Mouse (Mus musculus): ENCODE measurements around the gene C1galt1c1.

Gene C1galt1c1

DNA sequence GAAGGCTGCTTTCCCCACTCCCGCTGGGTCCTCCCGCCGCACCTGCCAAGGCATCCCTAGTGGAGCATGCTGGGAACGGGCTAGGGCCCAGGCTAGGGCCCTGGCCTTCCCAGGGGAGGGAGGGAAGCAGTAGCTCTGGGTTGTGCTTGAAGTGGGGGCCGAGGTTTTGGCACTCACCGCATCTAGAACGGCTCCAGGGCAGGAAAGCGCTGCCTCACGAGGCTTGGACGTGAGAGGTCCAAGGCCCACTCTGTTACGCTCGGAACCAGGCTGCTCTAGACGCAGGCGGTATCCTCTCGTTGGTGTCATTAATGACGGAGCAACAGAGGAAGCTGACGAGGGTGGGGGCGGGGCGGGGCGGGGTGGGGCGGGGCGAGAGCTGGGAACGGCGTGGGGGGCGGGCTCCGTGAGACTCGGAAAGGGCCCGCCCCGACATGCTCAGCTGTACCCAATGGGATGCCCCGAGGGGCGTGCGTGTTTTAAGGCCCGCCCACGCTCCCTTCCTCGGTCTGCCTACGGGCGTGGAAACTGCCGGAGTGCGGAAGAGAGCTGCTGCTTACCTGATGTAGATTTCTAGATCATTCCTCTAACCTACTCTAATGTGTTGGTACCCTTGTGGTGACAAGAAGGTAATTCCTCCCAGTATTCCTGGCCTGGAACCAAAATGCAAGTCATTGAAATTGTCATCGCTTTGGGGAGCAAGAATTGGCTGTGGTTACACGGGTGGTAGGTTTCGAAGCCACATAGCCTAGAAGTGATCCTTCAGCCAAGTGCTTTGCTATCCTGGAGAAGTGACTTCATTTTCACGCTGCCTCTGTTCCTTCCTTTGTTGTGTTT is at the start of gene C1galt1c1:
TSS of gene C1galt1c1 (minus strand) at position 287 of the 837 bp plus-strand sequence.
- peak; percentile 77 for DNase-seq (ENCODE audit: extremely low spot score, low spot score)

DNA sequence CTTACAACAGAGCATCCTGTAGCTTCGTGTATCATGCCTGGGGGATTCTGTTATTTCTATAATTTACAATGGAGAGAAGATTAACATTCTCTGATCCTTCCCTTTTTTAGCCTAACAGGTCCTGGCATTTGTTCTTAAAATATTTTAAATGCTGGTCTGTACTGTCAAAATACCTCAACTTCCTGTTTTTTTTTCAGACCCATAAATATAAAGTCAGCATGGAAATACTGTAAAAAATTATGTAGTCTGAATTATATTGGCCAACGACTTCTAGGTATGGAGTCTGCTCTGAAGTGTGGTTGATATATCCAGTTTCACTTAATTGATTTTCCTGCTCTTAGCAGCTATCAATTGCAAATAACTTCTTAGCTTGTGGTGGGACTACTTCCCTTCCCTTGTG is 47.1 kb upstream of the C1galt1c1 start:
- no peak for DNase-seq (ENCODE audit: extremely low spot score, low spot score)

DNA sequence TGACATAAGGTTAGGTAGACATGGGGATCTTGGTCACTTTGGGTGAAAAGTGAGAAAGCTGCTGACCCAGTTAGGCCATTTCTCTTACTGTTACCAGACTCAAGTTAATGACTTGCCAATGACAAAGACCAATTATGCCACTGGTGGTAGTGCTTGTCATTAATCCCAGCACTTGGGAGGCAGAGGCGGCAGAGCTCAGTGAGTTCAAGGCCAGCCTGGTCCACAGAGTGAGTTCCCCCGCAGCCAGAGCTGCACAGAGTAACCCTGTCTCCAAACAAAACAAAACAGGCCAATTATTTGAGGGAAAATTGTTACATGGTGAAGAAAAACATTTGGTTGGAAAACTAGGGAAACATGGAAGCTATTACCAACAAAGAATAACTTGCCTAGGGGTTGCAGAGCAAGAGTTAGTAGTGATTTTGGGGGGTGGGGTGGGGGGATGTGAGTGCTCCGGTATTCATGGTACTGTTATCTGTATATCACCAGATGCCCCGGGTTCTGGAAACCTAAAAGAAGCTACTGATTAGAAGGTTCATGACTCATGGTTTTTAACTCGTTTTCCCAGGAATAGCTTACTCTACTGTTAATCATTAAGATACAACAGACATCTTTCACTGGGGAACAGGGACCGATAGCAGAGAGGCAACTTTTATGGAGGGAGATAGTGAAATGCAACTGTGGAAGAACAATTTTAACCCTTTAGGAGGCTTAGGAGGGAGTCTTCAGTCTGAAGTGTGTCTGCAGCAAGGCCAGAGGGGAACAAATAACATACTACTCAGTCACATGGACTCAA is 34.4 kb upstream of the C1galt1c1 start:
- DNase-seq (ENCODE audit: extremely low spot score, low spot score), result no peak

DNA sequence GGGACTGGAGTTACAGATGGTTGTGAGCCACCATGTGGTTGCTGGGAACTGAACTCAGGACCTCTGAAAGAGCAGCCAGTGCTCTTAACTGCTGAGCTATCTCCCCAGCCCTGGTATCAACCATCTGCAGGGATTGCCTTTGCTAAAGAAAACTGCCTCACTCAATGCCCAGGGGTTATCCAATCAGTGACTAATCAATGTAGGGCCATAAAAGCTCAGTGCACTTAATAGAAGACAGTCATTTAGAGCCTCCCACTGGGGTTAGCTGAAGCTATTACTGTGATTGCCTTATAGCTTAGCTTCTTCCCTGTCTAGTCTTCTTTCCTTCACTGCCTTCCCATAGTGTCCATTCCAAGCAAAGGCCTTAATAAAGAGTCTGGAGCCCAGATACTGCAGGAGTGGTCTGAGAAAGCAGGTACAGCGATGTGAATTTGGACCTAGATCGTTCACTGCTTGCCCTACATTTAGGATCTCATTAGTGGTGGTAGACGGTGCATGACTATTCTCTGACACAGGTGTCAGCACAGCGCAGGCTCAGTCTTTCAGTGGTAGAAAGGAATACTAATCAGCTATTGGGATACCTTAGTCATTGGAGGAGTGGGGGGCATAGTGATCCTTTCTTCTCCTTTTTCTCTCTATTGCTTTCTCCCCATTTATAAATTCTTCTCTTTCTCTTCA is 21.5 kb upstream of the C1galt1c1 start:
- DNase-seq (ENCODE audit: extremely low spot score, low spot score), result no peak

DNA sequence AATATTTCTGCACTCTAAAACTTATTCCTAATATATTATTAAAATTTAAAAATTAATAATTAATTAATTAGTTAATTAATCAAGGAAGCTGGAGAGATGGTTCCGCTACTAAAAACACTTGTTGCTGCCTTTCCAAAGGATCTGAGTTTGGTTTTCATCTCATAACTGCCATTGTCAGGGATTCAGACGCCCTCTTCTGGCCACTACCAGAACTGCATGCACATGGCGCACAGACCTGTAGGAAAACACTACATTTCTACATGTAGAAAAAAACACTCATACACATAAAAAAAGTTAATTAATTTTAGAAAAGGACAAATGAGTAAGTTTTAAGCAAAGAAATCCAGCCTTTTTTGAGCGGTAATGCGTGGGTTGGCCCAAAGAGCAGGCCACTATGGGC is 19.8 kb upstream of the C1galt1c1 start:
- no peak for DNase-seq (ENCODE audit: extremely low spot score, low spot score)

DNA sequence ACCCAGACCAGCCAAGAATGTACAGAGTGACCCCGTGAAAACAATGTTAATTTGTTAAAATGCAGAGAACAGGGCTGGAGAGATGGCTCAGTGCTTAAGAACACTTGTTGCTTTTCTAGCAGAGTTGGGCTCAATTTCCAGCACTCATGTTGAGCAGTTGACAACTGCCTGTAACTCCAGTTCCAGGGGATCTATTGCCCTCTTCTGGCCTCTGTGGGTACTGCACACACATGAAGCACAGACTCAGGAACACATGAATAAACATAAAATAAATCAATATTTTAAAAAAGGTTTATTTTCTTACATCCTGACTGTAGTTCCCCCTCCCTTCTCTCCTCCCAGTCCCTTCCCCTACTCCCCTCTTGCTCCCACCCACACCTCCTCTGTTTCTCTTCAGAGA is 18.3 kb upstream of the C1galt1c1 start:
- DNase-seq (ENCODE audit: extremely low spot score, low spot score), result no peak

DNA sequence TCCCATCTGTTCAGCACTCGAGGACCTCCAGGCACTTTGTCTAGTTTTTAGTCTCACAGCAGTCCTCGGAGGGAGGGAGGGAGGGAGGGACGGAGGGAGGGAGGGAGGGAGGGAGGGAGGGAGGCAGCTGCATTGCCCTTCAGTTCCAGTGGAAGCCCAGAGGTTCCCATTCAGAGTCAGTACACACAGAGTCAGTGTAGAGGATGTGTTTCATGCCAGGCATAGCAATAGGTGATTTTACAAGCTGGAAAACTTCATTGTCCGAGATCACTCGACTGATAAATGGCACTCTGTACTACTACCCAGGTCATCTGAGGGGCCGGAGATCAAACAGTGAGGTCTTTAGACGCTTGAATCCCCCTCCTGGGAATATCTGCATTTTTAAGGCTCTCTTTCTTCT is 16.3 kb upstream of the C1galt1c1 start:
- no peak for DNase-seq (ENCODE audit: extremely low spot score, low spot score)

DNA sequence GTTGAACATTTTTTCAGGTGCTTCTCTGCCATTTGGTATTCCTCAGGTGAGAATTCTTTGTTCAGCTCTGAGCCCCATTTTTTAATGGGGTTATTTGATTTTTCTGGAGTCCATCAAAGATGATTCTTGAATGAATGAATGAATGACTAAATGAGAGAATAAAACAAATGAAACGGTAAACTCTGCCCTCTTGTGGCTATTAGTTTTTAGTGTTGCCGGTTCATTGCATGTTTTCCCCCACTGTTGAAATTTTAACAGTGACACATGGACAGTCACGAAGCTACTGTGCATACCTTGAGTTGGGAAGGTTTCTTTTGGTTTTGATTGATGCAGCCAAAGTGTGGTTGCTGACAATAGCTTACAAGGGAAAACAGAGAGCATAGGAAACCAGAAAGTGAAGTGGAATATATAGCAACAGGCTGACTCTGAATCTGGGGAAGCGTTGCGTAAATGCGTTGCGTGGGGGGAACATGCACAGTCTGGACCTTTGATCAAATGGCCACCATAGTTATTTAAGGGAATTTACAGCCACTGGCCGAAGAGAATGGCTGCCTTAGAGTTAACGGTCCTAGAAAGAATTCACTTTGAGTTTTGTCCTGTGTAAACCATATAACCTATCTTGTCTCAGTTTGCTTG is 15.6 kb upstream of the C1galt1c1 start:
- no peak for DNase-seq (ENCODE audit: extremely low spot score, low spot score)

DNA sequence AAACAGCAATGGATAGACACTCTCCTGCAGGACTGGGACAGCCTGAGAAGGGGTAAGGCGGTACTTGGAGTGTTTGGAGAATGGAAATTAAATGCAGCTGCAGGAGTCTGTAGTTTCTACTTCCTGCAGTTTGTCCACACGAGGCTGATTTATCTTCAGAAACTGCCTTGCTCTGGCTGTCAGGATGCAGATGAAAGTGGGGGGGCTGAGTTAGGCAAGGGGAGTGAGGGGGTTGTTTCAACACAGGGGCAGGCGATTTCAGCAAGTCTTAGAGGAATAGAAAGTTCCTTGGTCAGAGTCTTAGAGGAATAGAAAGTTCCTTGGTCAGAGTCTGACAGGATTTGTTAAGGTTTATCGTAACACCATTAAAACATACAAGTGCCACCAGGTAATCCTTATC is 7.3 kb upstream of the C1galt1c1 start:
- DNase-seq (ENCODE audit: extremely low spot score, low spot score), result no peak

DNA sequence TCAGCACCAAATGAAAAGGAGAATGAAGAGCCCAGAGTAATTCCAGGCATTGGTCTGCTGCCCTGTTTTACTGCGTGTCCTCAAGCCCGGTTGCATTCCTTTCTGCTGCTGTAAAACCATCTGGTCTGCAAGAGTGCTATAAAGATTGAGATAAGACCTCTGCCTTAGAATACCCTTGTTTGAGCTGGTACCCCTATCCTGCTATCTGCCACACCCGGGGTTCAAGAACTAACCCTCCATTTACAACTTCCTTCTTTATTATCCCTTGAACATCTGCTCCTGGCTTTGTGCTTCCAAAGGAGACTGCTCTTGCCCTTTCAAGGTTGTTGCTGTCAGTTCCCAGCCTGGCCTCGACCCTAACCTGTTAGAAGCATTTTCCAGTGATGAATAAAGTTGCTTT is 6.5 kb upstream of the C1galt1c1 start:
- DNase-seq (ENCODE audit: extremely low spot score, low spot score), result no peak

DNA sequence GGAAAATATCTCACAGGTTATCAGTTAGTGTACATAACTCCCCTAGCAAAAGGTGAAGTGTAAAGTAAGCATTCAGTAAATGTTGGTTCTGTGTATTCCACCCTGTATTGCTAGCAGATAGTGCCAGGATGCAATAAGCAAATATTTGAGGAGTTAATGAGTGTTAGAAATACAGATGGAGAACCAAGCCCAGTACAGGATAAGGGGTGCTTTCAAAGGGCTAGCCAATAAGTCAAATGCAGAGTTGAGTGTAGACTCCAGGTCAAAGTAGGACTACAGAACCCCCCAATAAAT is 698 bp upstream of the C1galt1c1 start:
- no peak for DNase-seq (ENCODE audit: extremely low spot score, low spot score)

DNA sequence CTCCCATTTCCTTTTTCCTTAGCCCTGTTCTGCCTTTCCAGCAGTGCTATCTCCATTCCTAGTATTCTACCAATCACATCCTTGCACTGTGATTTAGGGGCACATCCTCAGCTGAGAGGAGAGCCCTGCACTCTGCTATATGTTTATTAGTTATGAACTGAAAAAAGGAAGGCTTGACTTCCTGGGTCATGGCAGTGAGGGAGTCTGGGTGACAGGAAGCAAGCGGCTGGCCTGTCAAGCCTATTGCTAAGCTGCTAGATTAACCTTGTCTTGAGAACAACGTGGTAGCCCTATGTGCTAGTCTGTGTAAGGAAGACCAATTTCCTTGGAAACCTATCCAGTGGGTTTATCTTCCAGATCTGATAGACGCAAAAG is 33.9 kb downstream of the C1galt1c1 start:
- no peak for DNase-seq (ENCODE audit: extremely low spot score, low spot score)

DNA sequence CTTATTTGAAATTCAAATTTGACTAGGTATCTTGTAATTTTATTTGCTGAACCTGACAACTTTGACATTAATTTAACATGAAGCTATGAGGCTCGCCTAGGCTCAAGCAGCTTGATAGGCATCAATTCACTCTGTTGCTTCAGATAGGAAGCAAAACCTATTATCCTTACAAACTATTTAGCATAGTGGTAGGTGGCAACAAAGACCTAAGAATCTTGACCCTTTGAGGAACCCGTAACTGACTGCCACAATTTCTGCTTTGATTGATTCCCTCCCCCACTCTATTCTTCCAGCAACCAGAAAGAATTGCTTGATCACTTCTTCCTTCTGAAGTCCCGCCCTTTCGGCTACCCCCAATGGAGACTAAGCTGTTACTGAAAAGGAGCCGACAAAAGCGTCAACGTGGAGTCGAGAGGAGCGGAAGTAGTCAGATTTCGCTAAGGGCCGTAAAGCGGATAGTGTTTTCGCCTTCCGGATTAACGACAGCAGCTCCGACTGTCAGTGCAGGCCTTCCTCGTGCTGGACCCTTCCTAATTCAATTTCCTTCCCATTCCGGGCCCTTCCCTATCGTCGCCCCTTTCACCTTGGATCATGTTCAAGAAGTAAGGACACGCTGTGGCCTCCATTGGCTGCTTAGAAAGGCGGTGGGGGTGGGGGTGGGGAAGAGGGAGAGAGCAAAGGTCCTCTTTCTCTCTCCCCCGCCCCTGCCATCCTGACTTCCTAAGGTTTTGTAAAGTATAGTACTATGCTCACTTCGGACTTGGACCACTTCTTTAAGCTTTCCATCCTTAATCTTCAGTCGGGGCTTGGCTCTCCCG is 34.5 kb downstream of the C1galt1c1 start, which contains the start of gene Mcts1:
TSS of gene Mcts1 (plus strand) at position 402 of the 818 bp plus-strand sequence.
- peak; percentile 63 for DNase-seq (ENCODE audit: extremely low spot score, low spot score)

DNA sequence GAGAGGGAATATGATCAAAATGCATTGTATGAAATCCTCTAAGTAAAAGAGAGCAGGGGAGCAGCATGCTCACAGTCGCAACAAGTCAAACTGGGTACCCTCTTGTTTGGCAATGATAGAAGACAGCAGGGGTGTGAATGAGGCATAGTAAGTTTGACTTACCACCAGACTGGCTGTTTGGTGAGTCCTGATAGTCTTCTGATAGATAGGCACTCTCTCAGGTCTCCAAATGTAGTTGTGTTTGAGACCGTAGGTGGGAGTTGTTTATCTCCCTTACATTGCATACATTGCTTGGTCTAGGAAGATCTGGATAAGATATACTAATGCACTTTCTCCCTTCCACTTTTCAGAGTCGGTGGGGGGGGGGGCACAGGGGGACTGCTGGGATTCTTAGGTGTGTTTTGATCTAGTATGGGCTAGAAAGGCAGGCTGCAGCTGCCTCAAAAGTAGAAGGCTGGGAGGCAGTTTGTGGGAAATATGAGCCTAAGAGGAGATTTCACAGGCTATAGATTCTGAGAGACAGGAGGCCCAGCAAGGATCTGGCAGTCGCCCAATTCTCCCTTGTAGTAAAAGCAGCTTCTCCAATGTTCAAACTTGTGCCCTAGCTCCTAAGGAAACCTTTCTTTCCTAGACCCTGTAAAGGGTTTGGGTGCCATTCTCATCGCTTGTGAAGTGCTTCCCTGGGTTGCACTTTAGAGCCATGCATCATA is 41.6 kb downstream of the C1galt1c1 start:
- DNase-seq (ENCODE audit: extremely low spot score, low spot score), result no peak

DNA sequence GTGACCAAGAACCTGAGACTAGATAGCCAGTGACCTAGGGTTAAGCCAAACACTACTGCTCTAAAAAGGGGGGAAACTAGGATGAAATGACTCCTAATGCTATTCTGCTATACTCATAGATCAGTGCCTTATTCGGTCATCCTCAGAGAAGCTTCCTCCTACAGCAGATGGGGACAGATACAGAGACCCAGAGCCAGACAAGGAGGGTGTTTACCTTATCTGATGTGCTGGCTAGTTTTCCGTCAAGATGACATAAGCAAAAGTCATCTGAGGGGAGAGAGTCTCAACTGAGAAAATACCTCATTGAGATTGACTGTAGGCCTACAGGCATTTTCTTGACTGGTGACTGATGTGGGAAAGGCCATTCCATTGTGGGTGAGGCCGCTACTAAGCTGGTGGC is 43.1 kb downstream of the C1galt1c1 start:
- no peak for DNase-seq (ENCODE audit: extremely low spot score, low spot score)

DNA sequence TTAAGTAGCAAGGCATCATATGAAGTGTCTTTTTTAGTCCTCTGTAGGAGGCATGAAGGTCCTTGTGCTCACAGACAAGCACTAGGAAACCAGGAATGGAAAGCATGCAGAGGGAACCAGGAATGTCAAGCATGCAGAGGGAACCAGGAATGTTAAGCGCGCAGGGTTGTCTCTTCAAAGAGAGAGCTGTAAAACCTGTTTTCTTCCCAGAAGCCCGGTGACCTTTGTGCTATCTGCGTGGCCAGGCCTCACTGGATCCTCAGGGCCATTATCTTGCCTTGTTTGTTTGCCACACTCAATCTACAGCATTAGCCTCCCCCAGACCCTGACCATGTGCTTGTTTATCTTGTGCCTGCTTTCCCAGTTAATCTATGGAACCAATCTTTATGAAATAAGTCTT is 45.1 kb downstream of the C1galt1c1 start:
- DNase-seq (ENCODE audit: extremely low spot score, low spot score), result peak; percentile 13

DNA sequence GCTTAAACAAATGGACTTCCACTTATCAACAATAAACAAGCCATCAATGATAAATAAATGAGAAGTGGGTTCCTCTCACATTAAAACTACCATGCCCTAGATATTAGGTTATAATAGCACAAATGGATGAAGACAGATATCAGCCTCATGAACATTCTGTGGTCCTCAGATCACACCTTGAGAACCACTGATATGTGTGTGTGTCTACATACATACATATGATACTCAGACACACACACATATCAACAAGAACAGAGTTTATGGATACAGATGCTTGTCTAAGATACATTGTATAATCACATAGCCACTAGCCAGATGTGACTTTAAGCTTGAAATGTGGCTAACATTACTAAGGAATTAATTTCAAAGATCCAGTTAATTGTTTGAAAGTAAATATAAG is 51.6 kb downstream of the C1galt1c1 start:
- no peak for DNase-seq (ENCODE audit: extremely low spot score, low spot score)

DNA sequence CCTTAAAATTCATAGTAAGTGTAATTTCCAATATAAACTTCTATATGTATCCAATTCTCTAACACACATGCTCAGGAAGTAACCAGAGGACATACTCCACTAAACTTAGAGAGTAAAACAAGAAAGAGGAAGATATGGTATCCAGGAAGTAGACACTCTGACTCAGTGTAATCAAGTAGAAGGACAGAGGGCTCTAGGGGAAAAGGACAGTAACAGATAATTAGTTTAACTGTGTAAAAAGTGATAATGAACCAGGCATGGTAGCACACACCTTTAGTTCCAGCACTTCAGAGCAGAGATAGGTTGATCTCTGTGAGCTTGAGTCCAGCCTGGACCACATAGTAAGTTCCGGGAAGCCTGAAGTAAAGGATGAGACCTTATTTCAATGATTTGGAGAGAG is 53.7 kb downstream of the C1galt1c1 start:
- DNase-seq (ENCODE audit: extremely low spot score, low spot score), result no peak

All from neural tube, embryonic 10.5 days (tissue).